Mouse (Mus musculus) megakaryocyte, embryonic 14.5 days (primary cell): ENCODE data around the gene Slc22a14.
"Not testable (repeated sequence)": the region's sequence is repeated elsewhere in the genome, so short reads cannot be mapped to it uniquely, and the experiment has no call there.

Source experiments
- FLI1 ChIP-seq: IDR thresholded peaks from 2 replicates; pipeline ENCODE4 v1.6.1; 2012; ENCODE audit warnings: low read length, inconsistent platforms, mixed read lengths
- GATA1 ChIP-seq: IDR thresholded peaks from 3 replicates; pipeline ENCODE4 v1.6.1; 2012; ENCODE audit warnings: mixed read lengths, low read length, inconsistent platforms, borderline replicate concordance

DNA sequence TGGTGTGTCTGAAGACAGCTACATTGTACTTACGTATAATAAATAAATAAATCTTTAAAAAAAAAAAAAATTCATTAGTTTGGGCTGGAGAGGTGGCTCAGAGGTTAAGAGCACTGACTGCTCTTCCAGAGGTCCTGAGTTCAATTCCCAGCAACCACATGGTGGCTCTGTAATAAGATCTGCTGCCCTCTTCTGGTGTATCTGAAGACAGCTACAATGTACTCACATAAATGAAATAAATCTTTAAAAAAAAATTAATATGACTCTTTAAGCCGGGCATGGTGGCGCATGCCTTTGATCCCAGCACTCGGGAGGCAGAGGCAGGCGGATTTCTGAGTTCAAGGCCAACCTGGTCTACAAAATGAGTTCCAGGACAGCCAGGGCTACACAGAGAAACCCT lies 90.5 kb downstream of the Slc22a14 start:
- TF ChIP-seq GATA1, FLI1: not testable (repeated sequence)
